Mouse (Mus musculus) left cerebral cortex, adult 8-10 months (tissue): Measurements from ENCODE around the gene Rad51b. TPM values are rescaled to one million over a fixed set of nuclear protein-coding genes. Genes with fewer than 3 reads are reported as not detected.

Source experiments
- DNase-seq, 2 experiments: peaks; one replicate each; pipeline ENCODE4 v3.0.0; 2022; ENCODE audit warnings: low spot score in 2 of 2
- total RNA-seq, 4 experiments: library from RNA; stranded (reverse); gene quantifications; 2 replicates each; pipeline ENCODE4 v1.2.4; 2022

The Rad51b gene
- total RNA-seq, 4 experiments from 2014 or later = 0.39 TPM; not detected in 3

- DNase-seq = no peak
Observed at GRCm38 (mm10) chr12:79436035-79436434, 139.0 kb downstream of the Rad51b start.

GRCm38 (mm10) chr12:79436892-79437291 is 139.8 kb downstream of the Rad51b start:
- DNase-seq = no peak

- DNase-seq = no peak
Observed at GRCm38 (mm10) chr12:79437572-79437971, 140.5 kb downstream of the Rad51b start.

- no peak for DNase-seq
Observed at GRCm38 (mm10) chr12:79439961-79440360, 142.9 kb downstream of the Rad51b start.

GRCm38 (mm10) chr12:79441210-79442005 is 144.3 kb downstream of the Rad51b start:
- no peak for DNase-seq

GRCm38 (mm10) chr12:79442126-79442525 is 145.0 kb downstream of the Rad51b start:
- no peak for DNase-seq

- no peak for DNase-seq
Observed at GRCm38 (mm10) chr12:79442836-79443390, 145.8 kb downstream of the Rad51b start.

GRCm38 (mm10) chr12:79444646-79445045 is 147.6 kb downstream of the Rad51b start:
- no peak for DNase-seq

- DNase-seq = no peak
Observed at GRCm38 (mm10) chr12:79447039-79447438, 150.0 kb downstream of the Rad51b start.

- no peak for DNase-seq
Observed at GRCm38 (mm10) chr12:79449817-79450411, 152.8 kb downstream of the Rad51b start.

GRCm38 (mm10) chr12:79452882-79453281 is 155.8 kb downstream of the Rad51b start:
- DNase-seq = no peak

- DNase-seq = no peak
Observed at GRCm38 (mm10) chr12:79454017-79454416, 156.9 kb downstream of the Rad51b start.

- no peak for DNase-seq
Observed at GRCm38 (mm10) chr12:79455061-79455847, 158.2 kb downstream of the Rad51b start.

GRCm38 (mm10) chr12:79455848-79456164 is 158.7 kb downstream of the Rad51b start:
- DNase-seq = no peak

- no peak for DNase-seq
Observed at GRCm38 (mm10) chr12:79456251-79456650, 159.2 kb downstream of the Rad51b start.

GRCm38 (mm10) chr12:79463371-79463770 is 166.3 kb downstream of the Rad51b start:
- no peak for DNase-seq

GRCm38 (mm10) chr12:79470113-79470512 is 173.0 kb downstream of the Rad51b start:
- DNase-seq = no peak

- no peak for DNase-seq
Observed at GRCm38 (mm10) chr12:79471868-79472267, 174.8 kb downstream of the Rad51b start.

- DNase-seq = no peak
Observed at GRCm38 (mm10) chr12:79476413-79477046, 179.4 kb downstream of the Rad51b start.

- DNase-seq = no peak
Observed at GRCm38 (mm10) chr12:79478816-79479215, 181.7 kb downstream of the Rad51b start.

GRCm38 (mm10) chr12:79485501-79485900 is 188.4 kb downstream of the Rad51b start:
- no peak for DNase-seq
